Mouse (Mus musculus) cerebellum, adult 8-10 months (tissue): Measurements from ENCODE around the gene Stxbp2.
A peak's percentile ranks its signal among the peaks of the same experiment; 100 is the strongest.

Source experiments
- DNase-seq: peaks from one replicate; pipeline ENCODE4 v3.0.0; 2022

The Stxbp2 gene

GRCm38 (mm10) chr8:3645804-3646203 lies 15.0 kb downstream of the Stxbp2 start:
- DNase-seq, result no peak

GRCm38 (mm10) chr8:3646824-3647531 lies 16.2 kb downstream of the Stxbp2 start:
- no peak for DNase-seq

DNA sequence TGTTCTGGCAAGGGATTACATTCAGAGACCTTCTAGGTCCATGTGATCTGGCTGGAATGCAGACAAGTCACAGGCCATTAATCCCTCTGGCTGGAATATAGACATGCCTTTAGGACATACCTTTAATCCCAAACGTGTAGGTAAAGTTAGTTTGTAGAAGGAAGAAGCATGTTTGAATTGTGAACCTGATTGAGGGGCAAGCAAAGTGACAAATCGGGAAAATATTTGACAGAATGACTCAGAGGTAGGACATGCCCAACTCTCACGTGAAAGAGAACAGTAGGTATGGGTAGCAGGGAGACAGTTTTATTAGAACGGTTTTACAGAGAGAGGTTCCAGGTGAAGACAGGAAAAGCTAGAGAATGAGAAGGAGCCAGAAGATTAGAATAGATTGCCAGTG lies 16.8 kb downstream of the Stxbp2 start:
- no peak for DNase-seq

GRCm38 (mm10) chr8:3648268-3648667 lies 17.5 kb downstream of the Stxbp2 start:
- DNase-seq, result no peak

- DNase-seq, result no peak
Measured at GRCm38 (mm10) chr8:3648990-3649389, 18.2 kb downstream of the Stxbp2 start.

- DNase-seq, result no peak
Measured at GRCm38 (mm10) chr8:3652845-3653244, 22.1 kb downstream of the Stxbp2 start.

GRCm38 (mm10) chr8:3654726-3655508 lies 24.2 kb downstream of the Stxbp2 start:
- no peak for DNase-seq

DNA sequence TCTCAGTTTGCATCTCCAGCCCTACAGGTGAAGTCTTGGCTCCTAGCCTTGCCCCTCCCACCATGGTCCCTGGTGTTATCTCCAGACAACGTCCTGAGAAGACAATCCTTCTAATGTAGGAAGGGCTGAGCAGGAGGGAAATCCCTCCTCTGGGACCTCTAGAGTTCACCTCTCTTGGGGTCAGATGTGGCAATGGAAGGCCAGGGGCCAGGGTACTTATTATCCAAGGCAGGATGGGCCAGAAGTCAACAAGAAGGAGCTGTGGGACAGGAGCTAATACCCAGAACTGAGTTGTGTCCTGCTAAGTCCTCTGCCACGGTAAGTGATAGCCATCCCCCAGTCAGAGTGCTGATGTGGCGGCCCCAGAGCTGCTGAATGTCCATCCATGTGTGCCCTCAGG lies 24.8 kb downstream of the Stxbp2 start, which contains the start of gene Retn:
Gene Retn, plus strand, starts transcription at position 245 of the 400 bp plus-strand sequence.
- no peak for DNase-seq

- no peak for DNase-seq
Measured at GRCm38 (mm10) chr8:3656725-3657381, 26.1 kb downstream of the Stxbp2 start.

GRCm38 (mm10) chr8:3660889-3661288 lies 30.1 kb downstream of the Stxbp2 start:
- DNase-seq, result no peak

GRCm38 (mm10) chr8:3664405-3664804 lies 33.6 kb downstream of the Stxbp2 start:
- no peak for DNase-seq

DNA sequence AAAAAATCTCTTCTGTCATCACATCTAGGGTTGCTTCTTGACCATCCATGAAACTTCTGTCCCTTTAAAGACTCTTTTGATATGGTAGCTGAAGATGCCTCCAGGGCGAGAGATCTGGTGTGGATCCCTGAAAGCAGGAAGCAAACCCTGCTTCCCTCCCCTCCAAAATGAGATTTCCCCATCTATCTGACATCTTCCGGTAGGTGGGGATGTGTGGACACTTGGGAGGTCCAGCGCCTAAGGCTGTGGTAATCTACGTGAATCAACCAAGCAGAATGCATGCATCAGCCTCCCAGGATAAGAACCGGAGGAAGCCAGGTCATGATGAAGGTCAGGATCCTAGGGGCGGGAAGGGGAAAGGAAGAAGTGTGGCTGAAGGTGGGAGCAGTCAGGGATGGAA lies 34.8 kb downstream of the Stxbp2 start, which contains the start of gene Mcemp1:
Gene Mcemp1, plus strand, starts transcription at position 248 of the 400 bp plus-strand sequence.
- DNase-seq, result no peak

- no peak for DNase-seq
Measured at GRCm38 (mm10) chr8:3670388-3670787, 39.6 kb downstream of the Stxbp2 start.

DNA sequence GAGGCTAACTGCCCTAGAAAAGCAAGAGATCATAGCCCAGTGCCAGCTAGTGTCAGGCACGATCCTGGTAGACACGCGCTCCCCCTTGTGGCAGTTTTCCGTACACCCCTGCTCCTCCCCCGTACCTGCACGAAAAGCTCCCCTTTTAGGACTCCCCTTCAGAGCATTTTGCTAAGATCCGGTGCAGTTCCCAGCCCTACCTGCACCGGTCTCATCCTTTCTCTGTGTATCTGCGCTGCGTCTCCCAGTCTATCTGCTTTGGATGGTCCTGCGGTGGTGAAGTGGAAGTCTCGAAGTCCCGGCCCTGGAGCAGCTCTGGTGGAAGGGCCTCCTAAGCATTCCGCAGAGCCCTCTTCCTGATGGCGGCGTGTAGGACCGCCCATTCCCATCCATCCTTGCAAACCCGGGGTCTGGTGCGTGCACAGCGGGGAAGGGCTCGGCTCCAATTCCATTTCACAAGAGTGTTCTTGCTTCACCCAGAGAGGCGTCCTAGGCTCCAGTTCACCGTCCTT lies 41.3 kb downstream of the Stxbp2 start, which contains the start of gene Fcor:
Gene Fcor, minus strand, starts transcription at position 383 of the 512 bp plus-strand sequence.
- peak; percentile 92 for DNase-seq

GRCm38 (mm10) chr8:3674671-3675070 lies 43.9 kb downstream of the Stxbp2 start:
- no peak for DNase-seq

GRCm38 (mm10) chr8:3676131-3676992 lies 45.6 kb downstream of the Stxbp2 start, which contains the start of gene Trappc5:
Gene Trappc5 (plus strand): TSS chr8:3676299.
- peak; percentile 96 for DNase-seq

- DNase-seq, result no peak
Measured at GRCm38 (mm10) chr8:3676993-3677579, 46.3 kb downstream of the Stxbp2 start.

GRCm38 (mm10) chr8:3678831-3679230 lies 48.1 kb downstream of the Stxbp2 start:
- DNase-seq, result no peak

- peak; percentile 47 for DNase-seq
Measured at GRCm38 (mm10) chr8:3679236-3679635, 48.5 kb downstream of the Stxbp2 start.

GRCm38 (mm10) chr8:3679656-3680055 lies 48.9 kb downstream of the Stxbp2 start:
- no peak for DNase-seq

GRCm38 (mm10) chr8:3682435-3682834 lies 51.7 kb downstream of the Stxbp2 start:
- no peak for DNase-seq
